Mouse (Mus musculus) cortical plate, adult 2 months (tissue): ENCODE measurements around the gene Ntm.

Experiments
- CTCF ChIP-seq: fragments of 200-500 bp; IDR thresholded peaks from 2 replicates; pipeline ENCODE4 v1.5.1; 2011; ENCODE audit warnings: mild to moderate bottlenecking, control low read depth, low read length; ENCODE audit not compliant: insufficient read depth; ENCODE audit errors: extremely low read depth
- POLR2A ChIP-seq: fragments of 200-500 bp; IDR thresholded peaks from 2 replicates; pipeline ENCODE4 v1.6.1; 2011; ENCODE audit warnings: mild to moderate bottlenecking, low read length, control low read depth; ENCODE audit not compliant: insufficient read depth; ENCODE audit errors: extremely low read depth

DNA sequence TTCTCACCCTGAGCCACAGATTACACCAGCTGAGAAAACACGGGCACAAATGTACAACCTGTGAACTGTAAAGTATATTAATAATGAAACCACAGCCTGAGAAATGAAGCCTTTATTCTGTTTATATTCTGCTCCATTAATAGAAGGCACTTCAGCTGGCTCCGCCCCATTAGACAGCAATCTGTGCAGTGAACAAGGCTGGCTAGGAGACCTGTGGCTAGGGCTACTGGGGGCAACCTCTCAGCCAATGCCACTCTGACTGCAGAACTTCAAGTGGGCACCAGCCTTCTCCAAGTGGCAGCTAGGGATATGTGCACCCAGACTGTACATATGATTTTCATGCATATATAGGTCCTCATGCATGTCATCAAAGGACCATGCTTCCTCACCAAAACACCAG lies 887.7 kb downstream of the Ntm start:
- TF ChIP-seq CTCF (no peak), POLR2A (no peak)
